Mouse (Mus musculus): ENCODE results near the gene Erp27. TPM values are rescaled to one million over a fixed set of nuclear protein-coding genes. Genes with fewer than 3 reads are reported as not detected.

Gene Erp27
- polyA plus RNA-seq, 1 experiment from 2014 or later = not detected

GRCm38 (mm10) chr6:136954715-136955114, 32.7 kb upstream of the Erp27 start:
- H3K27ac ChIP-seq (ENCODE audit: low read depth, low read length) = no peak overlapping the region
- no peak overlapping the region for H3K4me3 ChIP-seq (ENCODE audit: low read depth, low read length)
- no peaks in the 10 kb centered on the region for H3K4me1 ChIP-seq (ENCODE audit: control insufficient read depth, insufficient read depth, low read length)
- no peak for ATAC-seq (ENCODE audit: low read depth)
- H3K9me3 ChIP-seq (ENCODE audit: control insufficient read depth, low read length) = no peaks in the 10 kb centered on the region
- H3K36me3 ChIP-seq (ENCODE audit: control insufficient read depth, insufficient read depth, low read length) = no peaks in the 10 kb centered on the region
- no peak overlapping the region for H3K4me2 ChIP-seq (ENCODE audit: low read depth, low read length)
- no peaks in the 10 kb centered on the region for H3K27me3 ChIP-seq (ENCODE audit: control insufficient read depth, insufficient read depth, low read length)
- H3K9ac ChIP-seq (replicated peaks; ENCODE audit: low read depth, low read length) = no peak overlapping the region
- WGBS = 91% methylated on average over 8 of the region's 8 CpGs

GRCm38 (mm10) chr6:136954192-136954591, 32.2 kb upstream of the Erp27 start:
- 64% methylated on average over 6 of the region's 6 CpGs for WGBS
- no peak for ATAC-seq (ENCODE audit: low read depth)

GRCm38 (mm10) chr6:136952930-136953329, 30.9 kb upstream of the Erp27 start:
- Histone ChIP-seq H3K4me2 (ENCODE audit: low read depth, low read length) (no peak overlapping the region), H3K9ac (replicated peaks; ENCODE audit: low read depth, low read length) (no peak overlapping the region), H3K27me3 (ENCODE audit: control insufficient read depth, insufficient read depth, low read length) (no peaks in the 10 kb centered on the region), H3K4me3 (ENCODE audit: low read depth, low read length) (no peak overlapping the region), H3K27ac (ENCODE audit: low read depth, low read length) (no peak overlapping the region), H3K36me3 (ENCODE audit: control insufficient read depth, insufficient read depth, low read length) (no peaks in the 10 kb centered on the region), H3K9me3 (ENCODE audit: control insufficient read depth, low read length) (no peaks in the 10 kb centered on the region), H3K4me1 (ENCODE audit: control insufficient read depth, insufficient read depth, low read length) (no peaks in the 10 kb centered on the region)
- 93% methylated on average over 9 of the region's 9 CpGs for WGBS
- ATAC-seq (ENCODE audit: low read depth) = no peak

More at GRCm38 (mm10) chr6:136954192-136954591, 32.2 kb upstream of the Erp27 start:
- Histone ChIP-seq H3K9ac (replicated peaks; ENCODE audit: low read depth, low read length) (no peak overlapping the region), H3K36me3 (ENCODE audit: control insufficient read depth, insufficient read depth, low read length) (no peaks in the 10 kb centered on the region), H3K4me1 (ENCODE audit: control insufficient read depth, insufficient read depth, low read length) (no peaks in the 10 kb centered on the region), H3K27me3 (ENCODE audit: control insufficient read depth, insufficient read depth, low read length) (no peaks in the 10 kb centered on the region), H3K27ac (ENCODE audit: low read depth, low read length) (no peak overlapping the region), H3K4me3 (ENCODE audit: low read depth, low read length) (no peak overlapping the region), H3K4me2 (ENCODE audit: low read depth, low read length) (no peak overlapping the region), H3K9me3 (ENCODE audit: control insufficient read depth, low read length) (no peaks in the 10 kb centered on the region)

GRCm38 (mm10) chr6:136950171-136950570, 28.2 kb upstream of the Erp27 start:
- ATAC-seq (ENCODE audit: low read depth) = no peak
- H3K27ac ChIP-seq (ENCODE audit: low read depth, low read length) = no peak overlapping the region
- no peaks in the 10 kb centered on the region for H3K27me3 ChIP-seq (ENCODE audit: control insufficient read depth, insufficient read depth, low read length)
- no peaks in the 10 kb centered on the region for H3K36me3 ChIP-seq (ENCODE audit: control insufficient read depth, insufficient read depth, low read length)
- H3K4me2 ChIP-seq (ENCODE audit: low read depth, low read length) = no peak overlapping the region
- H3K9ac ChIP-seq (replicated peaks; ENCODE audit: low read depth, low read length) = no peak overlapping the region
- H3K4me1 ChIP-seq (ENCODE audit: control insufficient read depth, insufficient read depth, low read length) = no peaks in the 10 kb centered on the region
- no peaks in the 10 kb centered on the region for H3K9me3 ChIP-seq (ENCODE audit: control insufficient read depth, low read length)
- H3K4me3 ChIP-seq (ENCODE audit: low read depth, low read length) = no peak overlapping the region
- WGBS = 98% methylated on average over 2 of the region's 2 CpGs

- Histone ChIP-seq H3K4me1 (ENCODE audit: control insufficient read depth, insufficient read depth, low read length) (no peaks in the 10 kb centered on the region), H3K27ac (ENCODE audit: low read depth, low read length) (no peak overlapping the region), H3K9ac (replicated peaks; ENCODE audit: low read depth, low read length) (no peak overlapping the region), H3K36me3 (ENCODE audit: control insufficient read depth, insufficient read depth, low read length) (no peaks in the 10 kb centered on the region), H3K27me3 (ENCODE audit: control insufficient read depth, insufficient read depth, low read length) (no peaks in the 10 kb centered on the region), H3K9me3 (ENCODE audit: control insufficient read depth, low read length) (no peaks in the 10 kb centered on the region), H3K4me3 (ENCODE audit: low read depth, low read length) (no peak overlapping the region), H3K4me2 (ENCODE audit: low read depth, low read length) (no peak overlapping the region)
- WGBS = 26% methylated on average over 4 of the region's 4 CpGs
- no peak for ATAC-seq (ENCODE audit: low read depth)
Observed at GRCm38 (mm10) chr6:136947716-136948115, 25.7 kb upstream of the Erp27 start.

- no peak overlapping the region for H3K9ac ChIP-seq (replicated peaks; ENCODE audit: low read depth, low read length)
- no peaks in the 10 kb centered on the region for H3K27me3 ChIP-seq (ENCODE audit: control insufficient read depth, insufficient read depth, low read length)
- H3K4me2 ChIP-seq (ENCODE audit: low read depth, low read length) = no peak overlapping the region
- no peak overlapping the region for H3K4me3 ChIP-seq (ENCODE audit: low read depth, low read length)
- no peaks in the 10 kb centered on the region for H3K4me1 ChIP-seq (ENCODE audit: control insufficient read depth, insufficient read depth, low read length)
- no peaks in the 10 kb centered on the region for H3K36me3 ChIP-seq (ENCODE audit: control insufficient read depth, insufficient read depth, low read length)
- peak; percentile 46; the same call in 1 of the 2 replicates for ATAC-seq (ENCODE audit: low read depth)
- no peaks in the 10 kb centered on the region for H3K9me3 ChIP-seq (ENCODE audit: control insufficient read depth, low read length)
- H3K27ac ChIP-seq (ENCODE audit: low read depth, low read length) = no peak overlapping the region
- 39% methylated on average over 9 of the region's 9 CpGs for WGBS
Observed at GRCm38 (mm10) chr6:136946943-136947342, 25.0 kb upstream of the Erp27 start.

GRCm38 (mm10) chr6:136946241-136946640, 24.3 kb upstream of the Erp27 start:
- no peak for ATAC-seq (ENCODE audit: low read depth)
- H3K27me3 ChIP-seq (ENCODE audit: control insufficient read depth, insufficient read depth, low read length) = no peaks in the 10 kb centered on the region
- H3K27ac ChIP-seq (ENCODE audit: low read depth, low read length) = no peak overlapping the region
- no peaks in the 10 kb centered on the region for H3K4me1 ChIP-seq (ENCODE audit: control insufficient read depth, insufficient read depth, low read length)
- H3K36me3 ChIP-seq (ENCODE audit: control insufficient read depth, insufficient read depth, low read length) = no peaks in the 10 kb centered on the region
- H3K9ac ChIP-seq (replicated peaks; ENCODE audit: low read depth, low read length) = no peak overlapping the region
- WGBS = 88% methylated on average over 5 of the region's 5 CpGs
- no peak overlapping the region for H3K4me2 ChIP-seq (ENCODE audit: low read depth, low read length)
- no peak overlapping the region for H3K4me3 ChIP-seq (ENCODE audit: low read depth, low read length)
- no peaks in the 10 kb centered on the region for H3K9me3 ChIP-seq (ENCODE audit: control insufficient read depth, low read length)

GRCm38 (mm10) chr6:136944511-136944910, 22.5 kb upstream of the Erp27 start:
- Histone ChIP-seq H3K9me3 (ENCODE audit: control insufficient read depth, low read length) (no peaks in the 10 kb centered on the region), H3K36me3 (ENCODE audit: control insufficient read depth, insufficient read depth, low read length) (no peaks in the 10 kb centered on the region), H3K4me2 (ENCODE audit: low read depth, low read length) (no peak overlapping the region), H3K9ac (replicated peaks; ENCODE audit: low read depth, low read length) (no peak overlapping the region), H3K4me1 (ENCODE audit: control insufficient read depth, insufficient read depth, low read length) (no peaks in the 10 kb centered on the region), H3K27me3 (ENCODE audit: control insufficient read depth, insufficient read depth, low read length) (no peaks in the 10 kb centered on the region), H3K27ac (ENCODE audit: low read depth, low read length) (no peak overlapping the region), H3K4me3 (ENCODE audit: low read depth, low read length) (no peak overlapping the region)
- 95% methylated on average over 8 of the region's 8 CpGs for WGBS
- ATAC-seq (ENCODE audit: low read depth) = no peak

GRCm38 (mm10) chr6:136943392-136943791, 21.4 kb upstream of the Erp27 start:
- no peaks in the 10 kb centered on the region for H3K4me1 ChIP-seq (ENCODE audit: control insufficient read depth, insufficient read depth, low read length)
- H3K9me3 ChIP-seq (ENCODE audit: control insufficient read depth, low read length) = no peaks in the 10 kb centered on the region
- no peak for ATAC-seq (ENCODE audit: low read depth)
- no peaks in the 10 kb centered on the region for H3K27me3 ChIP-seq (ENCODE audit: control insufficient read depth, insufficient read depth, low read length)
- H3K36me3 ChIP-seq (ENCODE audit: control insufficient read depth, insufficient read depth, low read length) = no peaks in the 10 kb centered on the region
- H3K9ac ChIP-seq (replicated peaks; ENCODE audit: low read depth, low read length) = no peak overlapping the region
- H3K27ac ChIP-seq (ENCODE audit: low read depth, low read length) = no peak overlapping the region
- no peak overlapping the region for H3K4me3 ChIP-seq (ENCODE audit: low read depth, low read length)
- no peak overlapping the region for H3K4me2 ChIP-seq (ENCODE audit: low read depth, low read length)

- Histone ChIP-seq H3K4me3 (ENCODE audit: low read depth, low read length) (no peak overlapping the region), H3K9me3 (ENCODE audit: control insufficient read depth, low read length) (no peaks in the 10 kb centered on the region), H3K4me1 (ENCODE audit: control insufficient read depth, insufficient read depth, low read length) (no peaks in the 10 kb centered on the region), H3K9ac (replicated peaks; ENCODE audit: low read depth, low read length) (no peak overlapping the region), H3K27me3 (ENCODE audit: control insufficient read depth, insufficient read depth, low read length) (no peaks in the 10 kb centered on the region), H3K36me3 (ENCODE audit: control insufficient read depth, insufficient read depth, low read length) (no peaks in the 10 kb centered on the region), H3K27ac (ENCODE audit: low read depth, low read length) (no peak overlapping the region), H3K4me2 (ENCODE audit: low read depth, low read length) (no peak overlapping the region)
- no peak for ATAC-seq (ENCODE audit: low read depth)
- WGBS = 86% methylated on average over 9 of the region's 9 CpGs
Observed at GRCm38 (mm10) chr6:136942280-136942679, 20.3 kb upstream of the Erp27 start.

All from neural tube, embryonic 14.5 days (tissue).